10 mouse cellular contexts compared by ENCODE assay signal in genomic region chr6:118680814-118681213, GRCm38 (mm10).
DNase-seq lines count a peak whose midpoint lies in the region.
"Had no signal": no experiment of that assay in that cellular context is flagged by ENCODE, and none has a peak within 500 bp of the region (broad histone marks: within the 10 kb centered on the region; RNA-seq: fewer than 3 reads in every experiment).

No protein-coding gene starts in this region.

- intact Hi-C loops in heart, postnatal 10 days (cut with DNase I) = no loop called here

- DNase-seq in adipocyte (ENCODE audit: low spot score) = peak; percentile 62
- peak; percentile 88 for DNase-seq in brain, adult 2 months (ENCODE audit: low read depth, low spot score)
- peak; percentile 29 for DNase-seq in embryo, embryonic 11 days
- DNase-seq in layer of hippocampus, adult 18-20 months (ENCODE audit: low spot score in 2 of 2) = peak; percentile 68 to 90
- DNase-seq in gastrocnemius, adult 8-10 months (ENCODE audit: low spot score in 2 of 2) = no peak
- no peak for DNase-seq in MN1 (ENCODE audit: low spot score)
- no peak for DNase-seq in heart, postnatal 10 days
- DNase-seq in lung, adult 18-20 months = no peak
- DNase-seq: gastrocnemius, postnatal 10 days; kidney, adult 8-10 months had no signal

Comparison
In these comparisons a context has a peak if more than half of its experiments do, and no peak if none do; other contexts are left out.
1. DNase-seq: peak in adipocyte (single experiment), brain, adult 2 months (single experiment), embryo, embryonic 11 days (single experiment) and layer of hippocampus, adult 18-20 months (2 of 2); none in gastrocnemius, adult 8-10 months (0 of 2), MN1 (single experiment), heart, postnatal 10 days (0 of 2) and lung, adult 18-20 months (0 of 2).